Mouse (Mus musculus) Muller cell, postnatal 12 days (primary cell): ENCODE measurements around the gene Pef1.

Experiments
- DNase-seq: peaks from one replicate; pipeline ENCODE4 v3.0.0-alpha.2; 2015; ENCODE audit errors: inconsistent ontology term

Pef1 gene

DNA sequence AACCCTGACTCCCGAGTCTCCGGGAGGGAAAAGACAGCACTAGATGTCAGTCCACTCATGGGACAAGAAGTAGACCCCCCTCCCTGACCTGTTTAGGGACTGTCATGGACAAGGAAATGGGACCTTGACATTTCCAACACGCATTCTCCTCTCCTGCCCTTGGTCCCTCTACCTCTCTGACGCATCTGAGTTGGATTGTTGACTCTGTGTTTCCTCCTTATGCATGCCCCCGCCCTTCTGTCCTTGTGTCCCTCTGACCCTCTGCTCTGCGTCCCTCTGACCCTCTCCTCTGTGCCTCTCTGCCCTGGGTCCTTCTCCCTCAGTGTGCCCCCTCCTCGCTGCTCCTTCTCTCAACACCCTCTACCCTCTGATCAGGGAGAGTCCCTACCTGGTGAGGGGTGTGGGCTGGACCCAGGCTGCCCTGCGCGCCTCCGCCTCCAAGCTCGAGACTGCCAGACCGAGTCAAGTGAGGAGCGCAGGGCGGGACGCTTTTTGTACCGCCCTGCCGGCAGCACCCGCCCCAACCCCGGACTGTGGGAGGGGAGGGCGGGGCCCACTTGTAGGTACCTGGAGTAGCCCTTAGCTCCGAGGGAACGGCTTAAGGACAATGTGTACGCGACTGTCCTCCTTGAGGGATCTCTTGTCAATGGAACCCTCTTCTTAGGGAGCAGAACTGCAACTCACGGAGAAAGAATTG lies 72.1 kb downstream of the Pef1 start:
- DNase-seq, result peak; percentile 74

- peak; percentile 81 for DNase-seq
Observed at GRCm38 (mm10) chr4:130175072-130175711, 72.8 kb downstream of the Pef1 start, which contains the start of gene Tinagl1. Gene Tinagl1 (minus strand): TSS chr4:130175122.

- no peak for DNase-seq
Observed at GRCm38 (mm10) chr4:130176156-130176720, 73.9 kb downstream of the Pef1 start.

DNA sequence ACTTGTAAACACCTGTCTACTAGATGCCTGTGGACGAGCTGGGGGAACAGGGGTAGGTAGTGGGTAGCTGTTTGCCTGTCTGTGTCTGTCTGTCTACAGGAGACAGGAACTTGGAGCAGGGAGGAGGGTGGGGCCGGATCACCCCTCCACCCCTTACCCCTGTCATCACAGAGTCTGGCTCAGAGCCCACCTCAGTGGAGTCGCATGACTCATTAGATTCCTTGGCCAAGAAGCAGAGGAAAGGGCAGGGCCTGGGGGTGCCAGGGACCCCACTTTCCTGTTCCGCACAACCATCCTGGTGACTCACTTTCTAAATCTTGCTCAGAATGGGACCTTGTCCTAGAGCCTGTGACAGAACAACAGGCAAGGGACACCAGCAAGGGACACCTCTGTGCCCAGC lies 74.7 kb downstream of the Pef1 start:
- DNase-seq, result peak; percentile 88

- peak; percentile 57 for DNase-seq
Observed at GRCm38 (mm10) chr4:130177536-130177935, 75.2 kb downstream of the Pef1 start.
